Mouse (Mus musculus) ES-E14 (cell line): ENCODE measurements around the gene Cox4i2. TPM values are rescaled to one million over a fixed set of nuclear protein-coding genes. Genes with fewer than 3 reads are reported as not detected.

Experiments used
- DNase-seq: peaks from one replicate; pipeline ENCODE4 v3.0.0-alpha.2; 2013; ENCODE audit warnings: low read depth, low spot score
- H3K27ac ChIP-seq: 2 replicates; pipeline ENCODE4 v1.5.1; 2012; ENCODE audit warnings: low read depth, mild to moderate bottlenecking, low read length, moderate library complexity, mixed read lengths; ENCODE audit not compliant: poor library complexity, insufficient read depth, severe bottlenecking
- H3K36me3 ChIP-seq: 2 replicates; pipeline ENCODE4 v1.6.1; 2012; ENCODE audit warnings: mild to moderate bottlenecking, low read length, moderate library complexity, mixed read lengths; ENCODE audit not compliant: control insufficient read depth, poor library complexity, insufficient read depth, severe bottlenecking
- H3K4me1 ChIP-seq, 2 experiments: fragments of 150-350 bp in 1 of 2; sonication (generic) in 1 of 2; 2 replicates each; pipeline ENCODE4 v1.6.1; 2012; ENCODE audit warnings: low read length in 2 of 2, mild to moderate bottlenecking in 1 of 2, mixed read lengths in 1 of 2; ENCODE audit not compliant: control insufficient read depth in 2 of 2, insufficient read depth in 2 of 2, poor library complexity in 1 of 2
- H3K4me3 ChIP-seq, 2 experiments: fragments of 150-350 bp in 1 of 2; sonication (generic) in 1 of 2; 2 replicates each; pipeline ENCODE4 v1.5.1; 2012; ENCODE audit warnings: low read length in 2 of 2, low read depth in 1 of 2, mild to moderate bottlenecking in 1 of 2, mixed read lengths in 1 of 2; ENCODE audit not compliant: insufficient read depth in 1 of 2, poor library complexity in 1 of 2, severe bottlenecking in 1 of 2
- H3K9ac ChIP-seq: 2 replicates; pipeline ENCODE4 v1.6.1; 2012; ENCODE audit warnings: low read depth, mild to moderate bottlenecking, low read length, mixed read lengths; ENCODE audit not compliant: poor library complexity, insufficient read depth, severe bottlenecking
- H3K9me3 ChIP-seq: fragments of 150-350 bp; sonication (generic); 2 replicates; pipeline ENCODE4 v1.6.1; 2012; ENCODE audit warnings: low read depth, mild to moderate bottlenecking, low read length; ENCODE audit not compliant: control insufficient read depth, insufficient read depth
- CHD2 ChIP-seq: IDR thresholded peaks from 2 replicates; pipeline ENCODE4 v1.6.1; 2014; ENCODE audit warnings: mild to moderate bottlenecking, low read depth, low read length, inconsistent platforms
- HCFC1 ChIP-seq: IDR thresholded peaks from 2 replicates; pipeline ENCODE4 v1.6.1; 2012; ENCODE audit warnings: low read length, inconsistent platforms, borderline replicate concordance; ENCODE audit not compliant: insufficient read depth
- MAFK ChIP-seq: IDR thresholded peaks from 2 replicates; pipeline ENCODE4 v1.6.1; 2014; ENCODE audit warnings: mild to moderate bottlenecking, low read depth, low read length, inconsistent platforms; ENCODE audit not compliant: insufficient read depth
- ZC3H11A ChIP-seq: IDR thresholded peaks from 2 replicates; pipeline ENCODE4 v1.6.1; 2012; ENCODE audit warnings: low read depth, mild to moderate bottlenecking, inconsistent platforms, low read length, borderline replicate concordance
- ZNF384 ChIP-seq: IDR thresholded peaks from 2 replicates; pipeline ENCODE4 v1.6.1; 2012; ENCODE audit warnings: low read depth, low read length, inconsistent platforms
- in situ Hi-C, 2 experiments: fragments of 600-800 bp; cut with MboI; formaldehyde crosslinking; loops; one replicate each; pipeline ENCODE4 v1.15.1; 2025; ENCODE audit warnings: low sequenced_read_pairs in 2 of 2, inconsistent platforms in 1 of 2; ENCODE audit not compliant: unreplicated experiment in 2 of 2
- total RNA-seq: library from RNA; depleted of rRNA; stranded (reverse); fragments of 300-350 nt; gene quantifications from 2 replicates; pipeline ENCODE4 v1.2.3, GENCODE M21; 2012

The Cox4i2 gene
- total RNA-seq, 1 experiment: 1.7 TPM

DNA sequence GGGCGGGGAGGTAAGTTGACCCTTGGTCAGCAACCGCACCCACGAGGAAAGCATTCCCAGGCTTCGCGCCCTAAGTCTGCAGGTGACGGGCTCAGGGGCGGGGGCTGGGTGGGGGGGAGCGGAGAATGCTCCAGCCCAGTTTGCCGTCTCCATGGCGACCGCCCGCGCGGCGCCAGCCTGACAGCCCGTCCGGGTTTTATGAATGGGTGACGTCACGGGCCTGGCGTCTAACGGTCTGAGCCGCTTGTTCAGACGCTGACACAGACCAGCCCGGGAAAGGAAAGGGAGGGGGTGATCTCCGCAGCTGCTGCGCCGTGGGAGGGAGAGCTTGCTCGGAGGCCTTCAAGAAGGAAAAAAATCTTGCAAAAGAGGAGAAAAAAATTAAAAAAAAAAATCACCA lies 19.0 kb upstream of the Cox4i2 start:
- H3K27ac ChIP-seq: no peak overlapping the region
- peak; percentile 76 for DNase-seq
- peak overlapping the region; percentile 25 to 32 for H3K4me3 ChIP-seq
- peaks cover 14 to 34% of the 10 kb centered on the region in 2 experiments for H3K4me1 ChIP-seq
- in situ Hi-C loops: loop anchor here in 1 of 2 experiments (5.0 kb wide), 1 partner anchor 33 kb away; no protein-coding TSS in a partner anchor
- H3K9me3 ChIP-seq: no peaks in the 10 kb centered on the region
- TF ChIP-seq MAFK (no peak), ZC3H11A (no peak), CHD2 (no peak), HCFC1 (no peak)
- no peaks in the 10 kb centered on the region for H3K36me3 ChIP-seq
- no peak overlapping the region for H3K9ac ChIP-seq

DNA sequence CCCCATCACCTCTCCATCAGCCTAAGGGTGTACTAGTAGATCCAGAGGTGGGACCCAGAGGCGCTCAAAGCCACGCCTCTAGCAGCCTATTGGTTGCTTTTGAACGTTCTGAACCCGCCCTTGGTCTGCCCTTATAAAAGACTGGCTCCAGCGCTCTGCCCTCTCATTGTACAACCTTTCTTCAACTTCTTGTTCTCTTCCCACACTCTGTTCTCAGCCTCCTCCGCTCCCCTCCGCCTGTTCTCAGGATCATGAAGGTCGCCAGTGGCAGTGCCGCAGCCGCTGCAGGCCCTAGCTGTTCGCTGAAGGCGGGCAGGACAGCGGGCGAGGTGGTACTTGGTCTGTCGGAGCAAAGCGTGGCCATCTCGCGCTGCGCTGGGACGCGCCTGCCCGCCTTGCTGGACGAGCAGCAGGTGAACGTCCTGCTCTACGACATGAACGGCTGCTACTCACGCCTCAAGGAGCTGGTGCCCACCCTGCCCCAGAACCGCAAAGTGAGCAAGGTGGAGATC lies 17.8 kb upstream of the Cox4i2 start, which contains the start of gene Id1:
Gene Id1 (plus strand): TSS at position 162 of the 512 bp plus-strand sequence.
- TF ChIP-seq HCFC1: no peak
- no peak for TF ChIP-seq MAFK
- no peak for TF ChIP-seq CHD2
- TF ChIP-seq ZC3H11A: no peak
- no peak for TF ChIP-seq ZNF384
- Histone ChIP-seq H3K9ac (peak within 1 kb of the TSS; percentile 39), H3K36me3 (no peaks in the 10 kb centered on the region), H3K9me3 (no peaks in the 10 kb centered on the region), H3K4me1 (peaks cover 15 to 32% of the 10 kb centered on the region in 2 experiments), H3K4me3 (peak within 1 kb of the TSS; percentile 66 to 75), H3K27ac (no peak within 1 kb of the TSS; the same call in 1 of the 2 replicates)
- in situ Hi-C loops: loop anchor here in 1 of 2 experiments (5.0 kb wide), 1 partner anchor 34 kb away; no protein-coding TSS in a partner anchor
- DNase-seq: peak; percentile 86

- Histone ChIP-seq H3K9ac (peak overlapping the region; percentile 39), H3K27ac (no peak overlapping the region), H3K4me3 (peak overlapping the region; percentile 66 to 75), H3K9me3 (no peaks in the 10 kb centered on the region), H3K4me1 (peaks cover 15 to 34% of the 10 kb centered on the region in 2 experiments), H3K36me3 (no peaks in the 10 kb centered on the region)
- TF ChIP-seq HCFC1 (no peak), MAFK (no peak), CHD2 (no peak), ZNF384 (no peak), ZC3H11A (no peak)
- in situ Hi-C loops: loop anchor here in 1 of 2 experiments (5.0 kb wide), 1 partner anchor 34 kb away; no protein-coding TSS in a partner anchor
- DNase-seq: no peak
These were observed 17.2 kb upstream of the Cox4i2 start for GRCm38 (mm10) chr2:152736748-152737147.

DNA sequence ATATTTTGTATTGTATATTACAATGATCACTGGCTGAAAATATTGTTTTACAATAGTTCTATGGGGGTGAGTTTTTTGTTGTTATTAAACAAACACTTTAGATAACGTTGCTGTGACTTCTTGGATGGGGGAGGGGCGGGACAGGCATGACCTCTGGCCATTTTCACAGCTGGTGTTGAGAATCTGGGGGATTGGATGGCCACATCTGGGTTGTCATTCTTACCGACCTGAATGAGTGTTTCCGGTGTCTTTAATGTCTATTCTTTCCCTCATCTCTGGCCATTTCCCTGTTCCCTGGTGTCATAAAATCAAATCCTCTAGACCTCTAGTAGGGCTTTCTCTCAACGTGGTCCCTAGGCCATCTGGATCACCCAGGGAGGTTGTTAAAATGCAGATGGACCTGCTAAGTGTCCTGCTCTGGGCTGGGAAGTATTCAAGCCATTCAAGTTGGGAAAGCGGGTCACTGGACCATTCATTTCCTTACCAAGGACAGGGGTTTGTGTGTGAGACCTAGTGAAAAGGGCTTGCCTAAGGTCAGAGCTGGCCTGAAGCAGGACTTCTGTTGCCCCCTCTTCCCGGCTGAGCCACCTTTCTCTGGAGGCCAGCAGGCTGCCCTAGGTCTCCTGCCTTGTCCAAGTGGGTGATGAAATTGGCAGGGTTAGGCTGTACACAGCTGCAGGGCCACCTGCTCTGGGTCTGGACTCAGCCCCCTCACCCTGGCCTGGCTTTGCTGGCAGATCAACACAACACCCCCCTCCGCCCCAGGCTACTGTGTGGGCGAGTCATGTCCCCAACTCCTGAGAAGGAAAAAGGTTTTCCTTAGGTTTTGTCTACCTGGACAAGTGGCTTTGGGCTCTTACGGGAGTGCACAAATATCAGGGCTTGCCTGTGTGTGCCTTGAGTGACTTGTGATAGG lies 16.4 kb upstream of the Cox4i2 start:
- H3K4me3 ChIP-seq: peak overlapping the region; percentile 66 to 75
- in situ Hi-C loops: loop anchor here in 1 of 2 experiments (5.0 kb wide), 1 partner anchor 35 kb away; no protein-coding TSS in a partner anchor
- H3K9ac ChIP-seq: 0 out of 2 replicates have a peak overlapping the region, but pooled peaks have one; percentile 18
- no peaks in the 10 kb centered on the region for H3K9me3 ChIP-seq
- DNase-seq: no peak
- peaks cover 17 to 34% of the 10 kb centered on the region in 2 experiments for H3K4me1 ChIP-seq
- TF ChIP-seq ZC3H11A: no peak
- no peak for TF ChIP-seq MAFK
- no peak for TF ChIP-seq HCFC1
- TF ChIP-seq ZNF384: no peak
- TF ChIP-seq CHD2: no peak
- H3K36me3 ChIP-seq: no peaks in the 10 kb centered on the region
- H3K27ac ChIP-seq: no peak overlapping the region
